In the genomic region with DNA sequence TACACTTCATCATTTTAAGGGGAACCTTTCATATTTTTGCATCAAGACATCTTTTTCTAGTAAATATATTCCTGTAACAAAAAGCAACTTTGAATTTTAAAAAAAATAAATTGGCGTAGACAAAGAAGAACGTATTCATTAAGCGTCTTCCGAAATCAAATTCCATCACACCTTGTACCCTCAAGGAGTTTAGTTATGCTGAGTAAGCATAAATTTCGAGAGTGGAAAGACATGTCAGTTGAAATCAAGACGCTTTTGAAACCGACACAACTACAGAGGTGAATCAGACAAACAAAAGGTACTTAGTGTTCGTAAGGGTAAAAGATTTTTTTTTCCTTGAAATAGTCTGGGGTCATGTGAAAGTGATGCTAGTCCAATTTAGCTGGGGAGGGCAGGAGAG, we compare ENCODE assay signal across 33 mouse cellular contexts.
"Had no signal": no experiment of that assay in that cellular context is flagged by ENCODE, and none has a peak within 500 bp of the region (broad histone marks: within the 10 kb centered on the region; RNA-seq: fewer than 3 reads in every experiment).

No protein-coding gene starts in this region.

- H3K27ac ChIP-seq: heart, embryonic 13.5 days; heart, embryonic 15.5 days; hindbrain, embryonic 10.5 days; hindbrain, embryonic 12.5 days; hindbrain, embryonic 13.5 days; hindbrain, embryonic 14.5 days; hindbrain, embryonic 15.5 days; hindbrain, postnatal 0 days; intestine, embryonic 15.5 days; kidney, embryonic 15.5 days; kidney, postnatal 0 days; layer of hippocampus, adult 2 months; left cerebral cortex, adult 2 months had no signal

- H3K9ac ChIP-seq: heart, embryonic 13.5 days; heart, embryonic 15.5 days; hindbrain, embryonic 12.5 days; hindbrain, embryonic 13.5 days; hindbrain, embryonic 14.5 days; hindbrain, embryonic 15.5 days; intestine, embryonic 15.5 days; kidney, embryonic 15.5 days had no signal

- H3K4me3 ChIP-seq: heart, embryonic 13.5 days; heart, embryonic 15.5 days; hindbrain, embryonic 10.5 days; hindbrain, embryonic 12.5 days; hindbrain, embryonic 13.5 days; hindbrain, embryonic 15.5 days; intestine, embryonic 15.5 days; kidney, embryonic 15.5 days; layer of hippocampus, adult 2 months; left cerebral cortex, adult 2 months had no signal

- DNase-seq: heart, postnatal 10 days; heart, postnatal 14 days; heart, postnatal 36 days; heart, postnatal 4 days; kidney, adult 11 months; kidney, adult 18-20 months; kidney, adult 2 months; kidney, adult 8-10 months; kidney, adult 9 months; kidney, postnatal 10 days; kidney, postnatal 14 days; kidney, postnatal 25 days; kidney, postnatal 36 days; kidney, postnatal 4 days; layer of hippocampus, adult 9-11 months; layer of hippocampus, postnatal 36 days had no signal

- ATAC-seq: hindbrain, embryonic 16.5 days; hindbrain, postnatal 0 days; inflammation-experienced regulatory T-cells, adult 6 months; intestine, embryonic 15.5 days; intestine, embryonic 16.5 days; intestine, postnatal 0 days had no signal

- H3K27me3 ChIP-seq: heart, embryonic 13.5 days; heart, embryonic 15.5 days; hindbrain, embryonic 12.5 days; hindbrain, embryonic 13.5 days; hindbrain, embryonic 15.5 days; intestine, embryonic 15.5 days; kidney, embryonic 15.5 days had no signal

- H3K4me1 ChIP-seq: heart, embryonic 13.5 days; heart, embryonic 15.5 days; hindbrain, embryonic 12.5 days; hindbrain, embryonic 15.5 days; intestine, embryonic 15.5 days; kidney, embryonic 15.5 days had no signal

- H3K36me3 ChIP-seq: heart, embryonic 15.5 days; hindbrain, embryonic 10.5 days; hindbrain, embryonic 12.5 days; hindbrain, embryonic 13.5 days; intestine, embryonic 15.5 days; kidney, embryonic 15.5 days had no signal

- H3K4me2 ChIP-seq: heart, embryonic 13.5 days; heart, embryonic 15.5 days; hindbrain, embryonic 12.5 days; hindbrain, embryonic 13.5 days; hindbrain, embryonic 14.5 days; hindbrain, embryonic 15.5 days; intestine, embryonic 15.5 days; kidney, embryonic 15.5 days had no signal

- H3K9me3 ChIP-seq: heart, embryonic 13.5 days; heart, embryonic 15.5 days; hindbrain, embryonic 10.5 days; hindbrain, embryonic 12.5 days; hindbrain, embryonic 13.5 days; hindbrain, embryonic 15.5 days; intestine, embryonic 15.5 days; kidney, embryonic 15.5 days had no signal
